Mouse (Mus musculus): ENCODE results near the gene Gm14151. TPM values are rescaled to one million over a fixed set of nuclear protein-coding genes. Genes with fewer than 3 reads are reported as not detected.
"Not testable (repeated sequence)": the region's sequence is repeated elsewhere in the genome, so short reads cannot be mapped to it uniquely, and the experiment has no call there.

Gm14151 gene
- polyA plus RNA-seq (2016; fragmentation: Nextera tagmentation; extraction: Ambion mirVana): not detected in 2 replicates

DNA sequence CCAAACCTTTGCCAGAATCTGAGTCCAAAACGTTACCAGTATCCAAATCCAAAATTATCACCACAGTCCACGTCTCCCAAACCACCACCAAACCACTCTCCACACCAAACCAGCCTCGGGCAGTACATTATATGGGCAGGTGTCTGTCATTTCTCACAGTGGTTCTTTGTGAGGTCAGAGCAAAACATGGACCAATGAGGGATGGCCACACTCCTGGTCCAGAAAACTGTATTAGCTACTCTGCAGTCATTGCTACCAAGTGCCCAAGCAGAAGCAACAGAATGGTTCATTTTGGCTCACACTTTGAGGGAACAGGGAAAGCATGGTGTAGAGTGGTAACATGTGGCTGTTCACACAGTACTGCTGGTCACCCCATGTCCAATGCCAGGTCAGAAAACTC lies at the start of gene Gm14151:
Gene Gm14151 (minus strand): TSS at position 101 of the 400 bp plus-strand sequence.
- WGBS: no CpG with 5 or more reads among the region's 3 CpGs
- H3K9ac ChIP-seq; H3K4me1 ChIP-seq; H3K4me2 ChIP-seq; H3K27ac ChIP-seq; H3K36me3 ChIP-seq (replicated peaks); ATAC-seq (ENCODE audit: low FRiP score); H3K4me3 ChIP-seq (replicated peaks); H3K27me3 ChIP-seq; H3K9me3 ChIP-seq: not testable (repeated sequence)

DNA sequence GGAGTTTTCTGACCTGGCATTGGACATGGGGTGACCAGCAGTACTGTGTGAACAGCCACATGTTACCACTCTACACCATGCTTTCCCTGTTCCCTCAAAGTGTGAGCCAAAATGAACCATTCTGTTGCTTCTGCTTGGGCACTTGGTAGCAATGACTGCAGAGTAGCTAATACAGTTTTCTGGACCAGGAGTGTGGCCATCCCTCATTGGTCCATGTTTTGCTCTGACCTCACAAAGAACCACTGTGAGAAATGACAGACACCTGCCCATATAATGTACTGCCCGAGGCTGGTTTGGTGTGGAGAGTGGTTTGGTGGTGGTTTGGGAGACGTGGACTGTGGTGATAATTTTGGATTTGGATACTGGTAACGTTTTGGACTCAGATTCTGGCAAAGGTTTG lies 5.8 kb upstream of the Gm14151 start, which contains the start of gene Gm14147:
Gene Gm14147 (plus strand): TSS at position 301 of the 400 bp plus-strand sequence.
- H3K4me1 ChIP-seq; H3K27ac ChIP-seq; H3K36me3 ChIP-seq (replicated peaks); H3K4me3 ChIP-seq (replicated peaks); ATAC-seq (ENCODE audit: low FRiP score); H3K9ac ChIP-seq; H3K4me2 ChIP-seq; H3K9me3 ChIP-seq; H3K27me3 ChIP-seq: not testable (repeated sequence)
- no CpG with 5 or more reads among the region's 3 CpGs for WGBS

GRCm38 (mm10) chr2:151056637-151057036 lies 35.5 kb downstream of the Gm14151 start:
- H3K9ac ChIP-seq: no peak overlapping the region
- H3K4me1 ChIP-seq: no peaks in the 10 kb centered on the region
- no peaks in the 10 kb centered on the region for H3K36me3 ChIP-seq (replicated peaks)
- H3K27ac ChIP-seq: no peak overlapping the region
- 88% methylated on average over 1 of the region's 1 CpGs for WGBS
- no peak for ATAC-seq (ENCODE audit: low FRiP score)
- H3K4me2 ChIP-seq: no peak overlapping the region
- no peaks in the 10 kb centered on the region for H3K9me3 ChIP-seq
- H3K27me3 ChIP-seq: no peaks in the 10 kb centered on the region
- no peak overlapping the region for H3K4me3 ChIP-seq (replicated peaks)

GRCm38 (mm10) chr2:151040411-151040810 lies 51.7 kb downstream of the Gm14151 start:
- no peaks in the 10 kb centered on the region for H3K27me3 ChIP-seq
- H3K9ac ChIP-seq: no peak overlapping the region
- H3K4me1 ChIP-seq: peaks cover 14% of the 10 kb centered on the region
- H3K4me2 ChIP-seq: no peak overlapping the region
- WGBS: 85% methylated on average over 1 of the region's 1 CpGs
- no peak overlapping the region for H3K4me3 ChIP-seq (replicated peaks)
- H3K9me3 ChIP-seq: no peaks in the 10 kb centered on the region
- no peak for ATAC-seq (ENCODE audit: low FRiP score)
- H3K36me3 ChIP-seq (replicated peaks): no peaks in the 10 kb centered on the region
- no peak overlapping the region for H3K27ac ChIP-seq

DNA sequence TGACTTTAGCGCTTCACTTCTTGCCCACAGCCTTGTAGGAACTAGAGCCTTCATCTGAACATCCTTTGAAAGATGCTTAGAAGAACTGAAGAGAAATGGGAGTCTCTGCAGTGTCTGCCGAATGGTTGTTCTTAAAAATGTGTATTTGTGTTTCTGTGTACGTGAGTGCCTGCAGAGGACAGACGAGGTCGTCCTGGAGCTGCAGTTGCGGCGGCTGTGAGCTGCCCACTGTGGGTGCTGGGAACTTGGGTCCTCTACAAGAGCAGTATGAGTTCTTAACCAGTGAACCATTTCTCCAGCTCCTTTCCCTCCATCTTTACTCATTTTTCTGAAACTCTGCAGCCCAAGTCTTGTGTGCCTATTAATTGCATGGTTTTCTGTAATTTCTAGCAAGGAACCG lies 52.4 kb downstream of the Gm14151 start:
- Histone ChIP-seq H3K36me3 (replicated peaks) (no peaks in the 10 kb centered on the region), H3K4me2 (peak overlapping the region; percentile 75), H3K9ac (peak overlapping the region; percentile 95), H3K27me3 (no peaks in the 10 kb centered on the region), H3K27ac (0 out of 2 replicates have a peak overlapping the region, but pooled peaks have one; percentile 19), H3K9me3 (no peaks in the 10 kb centered on the region), H3K4me3 (replicated peaks) (peak overlapping the region; percentile 86), H3K4me1 (peaks cover 14% of the 10 kb centered on the region)
- WGBS: 45% methylated on average over 8 of the region's 8 CpGs
- peak; percentile 37 for ATAC-seq (ENCODE audit: low FRiP score)

- H3K27me3 ChIP-seq: no peaks in the 10 kb centered on the region
- peak within 1 kb of the TSS; percentile 86 for H3K4me3 ChIP-seq (replicated peaks)
- ATAC-seq (ENCODE audit: low FRiP score): peak; percentile 96
- H3K4me2 ChIP-seq: peak within 1 kb of the TSS; percentile 75
- H3K9ac ChIP-seq: peak within 1 kb of the TSS; percentile 95
- no peaks in the 10 kb centered on the region for H3K36me3 ChIP-seq (replicated peaks)
- H3K4me1 ChIP-seq: peaks cover 14% of the 10 kb centered on the region
- no peaks in the 10 kb centered on the region for H3K9me3 ChIP-seq
- under 1% methylated on average over 34 of the region's 34 CpGs for WGBS
- H3K27ac ChIP-seq: peak within 1 kb of the TSS; percentile 68
Observed at GRCm38 (mm10) chr2:151039232-151039695, 52.9 kb downstream of the Gm14151 start, which contains the start of the genes Ninl and Nanp. Gene Ninl, minus strand, starts transcription at chr2:151039382. Gene Nanp, minus strand, starts transcription at chr2:151039398.

DNA sequence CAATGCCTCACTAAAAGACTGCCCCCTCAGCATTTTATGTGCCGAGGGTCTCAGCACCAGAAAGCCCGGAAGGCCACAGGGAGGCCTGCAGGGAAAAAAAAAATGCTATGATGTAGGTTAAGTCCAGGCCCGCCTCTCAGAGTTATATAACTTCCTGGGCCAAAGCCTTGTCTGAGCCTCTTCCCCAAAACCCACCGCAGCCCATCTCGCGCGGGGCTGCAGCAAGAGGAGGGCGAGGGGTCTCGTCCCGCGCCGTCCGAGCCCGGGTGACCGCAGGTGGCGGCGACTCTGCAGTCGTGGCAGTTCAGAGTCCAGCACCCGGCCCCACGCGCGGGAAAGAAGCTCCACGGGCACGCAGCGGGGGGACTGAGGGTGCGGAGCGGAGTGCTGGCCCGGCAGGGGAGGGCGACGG lies 53.3 kb downstream of the Gm14151 start:
- peak overlapping the region; percentile 95 for H3K9ac ChIP-seq
- H3K4me3 ChIP-seq (replicated peaks): peak overlapping the region; percentile 86
- H3K4me1 ChIP-seq: peaks cover 14% of the 10 kb centered on the region
- no peak; the same call in none of the 2 replicates for ATAC-seq (ENCODE audit: low FRiP score)
- no peaks in the 10 kb centered on the region for H3K36me3 ChIP-seq (replicated peaks)
- H3K4me2 ChIP-seq: peak overlapping the region; percentile 75
- H3K27me3 ChIP-seq: no peaks in the 10 kb centered on the region
- no peaks in the 10 kb centered on the region for H3K9me3 ChIP-seq
- under 1% methylated on average over 30 of the region's 30 CpGs for WGBS
- peak overlapping the region; percentile 68 for H3K27ac ChIP-seq

DNA sequence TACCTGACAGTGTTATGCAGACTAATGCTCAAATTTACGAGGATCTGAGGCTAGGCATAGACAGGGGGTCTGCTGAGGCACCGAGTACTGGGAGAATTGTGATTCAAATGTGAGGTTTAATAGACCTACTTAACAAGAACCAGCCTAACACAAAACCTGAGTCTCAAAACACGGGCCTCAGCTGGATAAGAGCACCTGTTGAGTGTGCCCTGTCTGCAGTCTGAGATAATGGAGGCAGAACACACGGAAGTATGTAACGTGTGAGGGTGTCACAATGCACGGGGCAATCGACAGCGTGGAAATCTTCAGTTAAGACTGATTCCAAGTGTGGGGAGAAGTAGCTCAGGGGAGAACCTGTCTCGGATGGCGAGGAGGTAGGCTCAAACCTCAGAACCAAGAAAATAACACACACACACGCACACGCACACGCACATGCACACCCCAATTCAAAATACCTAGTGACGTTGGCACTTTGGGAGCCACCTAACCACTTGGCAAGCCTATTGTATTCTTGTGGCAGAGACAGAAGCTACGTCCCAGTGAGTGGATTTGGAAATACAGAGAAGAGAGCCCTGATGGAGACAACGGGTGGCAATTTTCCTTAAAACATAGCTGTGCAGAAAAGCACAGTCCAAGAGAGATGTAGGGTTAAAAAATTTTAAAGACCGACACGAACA lies 54.1 kb downstream of the Gm14151 start:
- peak overlapping the region; percentile 75 for H3K4me2 ChIP-seq
- H3K9ac ChIP-seq: peak overlapping the region; percentile 95
- ATAC-seq (ENCODE audit: low FRiP score): no peak
- no peak overlapping the region for H3K27ac ChIP-seq
- H3K36me3 ChIP-seq (replicated peaks): no peaks in the 10 kb centered on the region
- peaks cover 14% of the 10 kb centered on the region for H3K4me1 ChIP-seq
- H3K9me3 ChIP-seq: no peaks in the 10 kb centered on the region
- 63% methylated on average over 18 of the region's 18 CpGs for WGBS
- H3K4me3 ChIP-seq (replicated peaks): peak overlapping the region; percentile 86
- no peaks in the 10 kb centered on the region for H3K27me3 ChIP-seq

GRCm38 (mm10) chr2:151037292-151037691 lies 54.9 kb downstream of the Gm14151 start:
- no peak overlapping the region for H3K27ac ChIP-seq
- H3K9ac ChIP-seq: no peak overlapping the region
- peak overlapping the region; percentile 75; the same call in 1 of the 2 replicates for H3K4me2 ChIP-seq
- WGBS: 95% methylated on average over 1 of the region's 1 CpGs
- no peaks in the 10 kb centered on the region for H3K27me3 ChIP-seq
- H3K4me3 ChIP-seq (replicated peaks): no peak overlapping the region
- H3K4me1 ChIP-seq: peaks cover 14% of the 10 kb centered on the region
- no peaks in the 10 kb centered on the region for H3K36me3 ChIP-seq (replicated peaks)
- no peaks in the 10 kb centered on the region for H3K9me3 ChIP-seq
- ATAC-seq (ENCODE audit: low FRiP score): no peak

Other genes starting within 250 kb of the Gm14151 start
- gene Abhd12, start 187.6 kb downstream of the Gm14151 start, polyA plus RNA-seq (2016; fragmentation: Nextera tagmentation; extraction: Ambion mirVana): 57.2 and 60.1 TPM in 2 replicates
- gene Gins1, start 186.9 kb downstream of the Gm14151 start, polyA plus RNA-seq (2016; fragmentation: Nextera tagmentation; extraction: Ambion mirVana): 64.0 and 66.8 TPM in 2 replicates
- 24.3 and 24.4 TPM in 2 replicates for gene Ninl, start 53.0 kb downstream of the Gm14151 start, polyA plus RNA-seq (2016; fragmentation: Nextera tagmentation; extraction: Ambion mirVana)
- gene Nanp, start 53.0 kb downstream of the Gm14151 start, polyA plus RNA-seq (2016; fragmentation: Nextera tagmentation; extraction: Ambion mirVana): 44.1 and 47.8 TPM in 2 replicates
- not detected in 2 replicates for gene Gm14147, start 5.9 kb upstream of the Gm14151 start, polyA plus RNA-seq (2016; fragmentation: Nextera tagmentation; extraction: Ambion mirVana)